Mouse (Mus musculus): Measurements from ENCODE around the gene Nckap5.

DNA sequence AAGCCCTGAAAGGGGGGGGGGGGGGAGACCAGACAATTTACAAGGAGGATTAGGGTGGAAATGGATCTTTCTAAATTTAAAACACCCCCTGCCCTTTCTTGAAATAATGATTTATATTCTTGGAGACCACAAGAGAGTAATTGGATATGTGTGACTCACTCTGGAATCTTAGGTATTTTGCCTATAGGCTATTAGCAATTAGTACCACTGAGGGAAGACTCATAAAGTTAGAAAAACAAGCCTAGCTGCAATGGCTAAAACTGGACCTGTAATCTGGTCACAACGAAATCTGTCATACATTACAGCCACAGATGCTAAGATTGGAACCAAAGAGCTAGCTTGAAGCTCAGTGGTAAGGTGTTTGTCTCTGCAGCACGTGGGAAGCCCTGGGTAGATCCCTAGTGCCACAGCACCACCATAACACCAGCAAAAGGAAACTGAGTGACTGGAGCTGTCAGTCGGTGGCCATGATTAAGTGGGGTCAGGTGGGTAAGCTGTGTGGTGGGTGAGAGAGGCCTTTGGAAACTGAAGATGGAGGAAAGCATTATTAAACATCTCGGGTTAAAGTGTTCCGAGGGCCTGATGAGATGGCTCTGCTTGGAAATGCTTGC, 318.7 kb downstream of the Nckap5 start:
- no peak for TF ChIP-seq POLR2A (IDR thresholded peaks at IDR 0.05; ENCODE audit: insufficient read depth, low read length)
- no peak for TF ChIP-seq EP300 (IDR thresholded peaks at IDR 0.05; ENCODE audit: insufficient read depth, low read depth, low read length)

All from ES-Bruce4 (cell line).